Comparison of ENCODE assay signal across 15 mouse cellular contexts in genomic region chr14:118649199-118649894, GRCm38 (mm10). TPM values are rescaled to one million over a fixed set of nuclear protein-coding genes. Genes with fewer than 3 reads are reported as not detected.
A peak's percentile ranks its signal among the peaks of the same experiment; 100 is the strongest.
DNase-seq lines count a peak whose midpoint lies in the region; ATAC-seq and TF ChIP-seq lines count a peak whose summit lies in the region.
"Had no signal": no experiment of that assay in that cellular context is flagged by ENCODE, and none has a peak within 500 bp of the region (broad histone marks: within the 10 kb centered on the region; RNA-seq: fewer than 3 reads in every experiment).

No protein-coding gene starts in this region.

- intact Hi-C loops in gastrocnemius, adult 2 months (cut with DNase I), result no loop called here
- intact Hi-C loops in left cerebral cortex, postnatal 25 days (cut with DNase I), result no loop called here

- ATAC-seq in erythroblast, adult 5-6 weeks (replicated peaks; ENCODE audit: low FRiP score, poor library complexity, severe bottlenecking), result peak; percentile 78
- peak; percentile 69 for ATAC-seq in megakaryocyte, adult 5-6 weeks (ENCODE audit: poor library complexity, severe bottlenecking)

- H3K4me3 ChIP-seq in gastrocnemius, adult 2 months, result no peak overlapping the region
- H3K4me3 ChIP-seq: limb, embryonic 15.5 days; midbrain, embryonic 12.5 days had no signal

- H3K27ac ChIP-seq in gastrocnemius, adult 2 months, result peak overlapping the region; percentile 70
- H3K27ac ChIP-seq: limb, embryonic 15.5 days; midbrain, embryonic 12.5 days had no signal

- no peak for DNase-seq in gastrocnemius, adult 2 months
- DNase-seq in gastrocnemius, postnatal 25 days, result no peak
- DNase-seq in kidney, postnatal 25 days, result peak; percentile 21 to 52
- DNase-seq in kidney, adult 11 months, result no peak
- no peak for DNase-seq in right cerebral cortex, postnatal 4 days
- DNase-seq in left cerebral cortex, postnatal 25 days (ENCODE audit: low spot score in 2 of 2), result no peak
- DNase-seq: adrenal gland, postnatal 36 days; cerebellum, adult 11 months; embryo, embryonic 11 days; retina, postnatal 1 day; thymus, adult 2 months had no signal

- no peak for TF ChIP-seq CTCF in gastrocnemius, adult 2 months (IDR thresholded peaks at IDR 0.05)

RNA-seq across cellular contexts. Expression of gene Abcc4, which starts 56.7 kb away (rescaled TPM):
- 10 to 100 TPM; 10.1 to 12.2 TPM for total RNA-seq in gastrocnemius, adult 2 months (2021)
- 10 to 100 TPM in 1 of 2 experiments, 1 to 10 TPM in 1; 9.0 to 10.7 TPM for total RNA-seq in gastrocnemius, postnatal 25 days (2021)
- 12.5 and 14.0 TPM in 2 replicates for total RNA-seq in erythroblast, adult 5-6 weeks (2015; ENCODE audit: low replicate concordance)
- 10.1 and 12.8 TPM in 2 replicates for total RNA-seq in erythroblast, adult 5-6 weeks (2017; ENCODE audit: low replicate concordance)
- total RNA-seq in megakaryocyte, adult 5-6 weeks (2015), result 29.8 and 32.4 TPM in 2 replicates
- 24.6 and 28.5 TPM in 2 replicates for total RNA-seq in megakaryocyte, adult 5-6 weeks (2017)
- total RNA-seq in left cerebral cortex, postnatal 25 days (2021), result 10 to 100 TPM in 1 of 2 experiments, 1 to 10 TPM in 1; 7.5 to 10.2 TPM

Comparison
In these comparisons a context has a peak if more than half of its experiments do, and no peak if none do; other contexts are left out.
1. DNase-seq: peak in kidney, postnatal 25 days (2 of 2); none in gastrocnemius, adult 2 months (single experiment), gastrocnemius, postnatal 25 days (single experiment), kidney, adult 11 months (single experiment), right cerebral cortex, postnatal 4 days (single experiment) and left cerebral cortex, postnatal 25 days (0 of 2).